Mouse (Mus musculus): ENCODE measurements at regions not wholly inside any gene's neighbourhood (a gene's known extent, or its start where the extent isn't known, plus 50 kb on each side); places are given as distances from the start of the nearest gene placed in this dataset.

DNA sequence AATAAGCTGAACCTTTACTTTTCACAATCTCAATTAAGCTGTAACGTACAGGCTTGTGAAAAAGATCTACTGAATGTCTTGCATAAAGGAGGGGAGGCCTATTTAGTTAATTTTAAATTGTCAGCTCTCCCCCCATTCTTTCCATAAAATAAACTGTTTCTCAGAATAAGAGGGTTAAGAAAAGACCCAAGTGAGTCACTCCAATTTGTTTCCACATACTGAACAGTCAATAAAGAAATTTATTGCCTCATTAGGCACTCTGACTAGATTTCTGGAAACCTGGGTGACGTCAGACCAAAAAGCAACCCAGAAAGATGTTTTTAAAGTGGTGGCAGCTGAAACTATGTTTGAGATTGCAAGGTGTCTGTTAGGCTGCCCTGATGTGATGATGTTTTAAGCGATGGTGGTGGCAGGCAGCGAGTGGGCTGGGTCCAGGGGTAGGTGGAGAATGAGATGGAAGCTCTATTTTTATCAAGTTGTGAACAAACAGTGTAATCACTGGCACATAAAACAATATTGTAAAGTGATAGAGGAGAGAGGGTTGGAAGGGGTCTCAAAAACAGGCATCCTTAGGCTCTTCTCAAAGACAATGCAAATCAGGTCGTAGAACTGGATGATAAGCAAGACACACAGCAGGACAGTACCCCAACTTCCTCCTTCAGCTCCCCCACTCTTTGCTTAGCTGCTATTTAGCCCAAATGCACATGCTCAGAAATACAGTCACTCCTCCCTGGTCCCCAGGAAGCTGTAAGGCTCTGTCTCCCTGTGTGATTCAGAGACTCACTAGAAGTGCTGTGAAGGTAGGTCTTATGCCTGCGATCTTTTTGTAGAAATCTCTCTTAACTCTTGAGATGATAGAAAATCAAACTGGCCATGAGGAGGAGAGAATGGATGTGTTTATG is 288.0 kb downstream of the Usp25 start:
- ATAC-seq = no peak

DNA sequence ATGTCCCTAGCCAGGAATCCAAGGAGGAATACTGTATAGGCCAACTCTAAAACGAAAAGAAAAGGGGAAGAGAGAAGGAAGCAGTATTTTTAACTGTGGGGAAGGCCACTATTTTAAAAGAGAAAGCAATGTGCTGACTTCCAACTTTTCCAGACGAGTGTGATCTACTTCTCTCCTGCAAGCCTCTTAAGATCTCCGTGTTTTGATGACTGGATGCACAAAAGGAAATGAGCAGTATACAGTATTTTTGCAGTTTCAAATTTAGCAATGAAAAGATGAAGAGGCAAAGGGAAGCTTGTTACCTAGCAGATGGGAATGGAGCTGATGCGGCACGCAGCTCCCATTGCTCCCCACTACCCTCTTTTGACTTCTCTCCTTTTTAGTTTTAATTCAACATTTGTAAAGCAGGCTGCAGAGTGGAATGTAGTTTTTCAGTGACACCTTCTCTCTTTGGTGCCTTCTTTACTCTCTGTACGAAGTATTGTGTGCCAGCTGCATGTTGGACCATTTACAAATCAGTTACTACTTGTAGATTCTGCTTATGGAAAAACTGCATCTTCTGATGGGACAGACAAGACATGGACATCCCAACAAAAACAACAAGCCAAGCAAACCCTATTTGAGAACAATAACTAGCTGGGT is 287.2 kb downstream of the Usp25 start:
- ATAC-seq = no peak

GRCm38 (mm10) chr16:77295574-77296355 is 282.3 kb downstream of the Usp25 start:
- ATAC-seq = no peak

DNA sequence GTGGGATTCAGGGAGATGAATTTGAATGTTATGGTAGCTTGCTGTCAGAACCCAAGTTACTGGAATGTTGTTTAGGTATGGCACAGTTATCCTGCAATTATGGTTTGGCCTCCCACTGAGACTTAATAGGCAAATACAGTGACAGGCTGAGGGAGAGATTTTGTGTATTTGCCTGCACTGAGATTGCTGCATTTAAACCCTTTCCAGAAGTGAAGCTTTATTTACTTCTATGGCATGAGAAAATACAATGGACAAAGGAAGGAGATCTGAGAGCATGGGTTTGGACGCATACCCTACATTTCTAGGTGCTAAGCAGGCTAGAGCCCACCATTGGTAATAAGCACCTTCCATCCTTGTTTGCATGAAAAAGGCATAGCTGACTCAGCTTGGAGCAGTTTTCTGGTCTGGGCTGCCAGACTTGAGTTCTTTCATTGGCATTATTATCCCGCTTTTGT is 278.8 kb downstream of the Usp25 start:
- no peak for ATAC-seq

GRCm38 (mm10) chr16:77291723-77292316 is 278.3 kb downstream of the Usp25 start:
- ATAC-seq = no peak

GRCm38 (mm10) chr16:77284205-77284604 is 270.7 kb downstream of the Usp25 start:
- ATAC-seq = no peak

DNA sequence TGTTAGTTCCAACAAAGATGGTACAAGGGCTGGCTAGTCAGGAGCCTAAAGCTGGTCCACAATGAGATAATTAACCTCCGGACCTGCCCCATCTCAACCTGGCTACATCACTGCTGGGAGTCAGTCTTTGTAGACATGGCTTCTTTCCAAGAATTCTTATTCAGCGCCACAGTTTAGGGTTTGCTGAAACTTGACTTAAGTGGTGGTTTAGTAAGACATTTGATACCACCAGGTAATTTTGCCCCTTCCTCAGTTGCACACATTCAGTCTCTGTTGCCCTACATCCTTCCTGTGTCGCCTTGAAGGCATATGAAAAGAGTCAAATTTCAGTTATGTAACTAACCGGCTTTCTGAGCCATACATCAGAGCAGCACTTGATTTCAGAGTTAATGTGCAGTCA is 266.4 kb downstream of the Usp25 start:
- ATAC-seq = no peak

DNA sequence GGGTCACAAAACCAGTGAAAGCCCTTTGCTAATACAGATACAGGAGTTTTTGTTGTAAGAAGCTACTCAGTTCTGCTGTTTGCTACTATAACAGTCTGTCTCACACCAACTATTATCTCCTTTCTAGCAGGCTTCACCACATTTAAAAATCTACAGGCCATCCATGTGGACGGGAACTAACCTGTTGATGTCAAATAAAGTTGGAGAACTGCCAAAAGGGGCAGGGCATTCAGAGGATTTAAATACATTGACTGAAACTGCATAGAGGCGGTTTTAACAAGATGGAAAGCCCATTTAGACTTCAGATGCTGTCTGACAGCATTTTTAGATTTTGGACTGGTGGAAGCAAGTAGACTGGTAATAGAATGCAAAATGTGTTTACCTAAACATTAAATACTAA is 266.0 kb downstream of the Usp25 start:
- ATAC-seq = no peak

- no peak for ATAC-seq
Measured at GRCm38 (mm10) chr16:77273306-77273705, 259.8 kb downstream of the Usp25 start.

GRCm38 (mm10) chr16:77268926-77269325 is 255.4 kb downstream of the Usp25 start:
- ATAC-seq = no peak

DNA sequence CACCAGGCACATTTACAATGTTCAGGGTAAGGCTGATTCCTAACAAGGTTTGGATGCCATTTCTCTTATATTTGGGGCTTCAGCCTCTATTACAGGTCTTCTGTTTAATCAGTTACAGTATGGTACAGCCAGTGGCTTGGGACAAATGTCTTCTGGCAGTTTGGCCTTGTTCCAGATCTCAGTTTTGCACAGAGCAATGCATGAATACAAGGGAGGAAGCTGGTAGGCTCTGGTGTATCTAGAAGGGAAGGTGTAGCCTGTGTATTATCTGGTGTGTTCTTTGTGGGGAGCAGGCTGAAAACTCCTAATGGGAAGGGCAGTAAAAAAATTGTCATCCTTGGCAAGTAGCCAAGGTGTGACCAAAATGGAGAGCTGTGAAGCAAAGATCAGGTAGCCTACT is 254.2 kb downstream of the Usp25 start:
- ATAC-seq = no peak

- no peak for ATAC-seq
Measured at GRCm38 (mm10) chr16:77252349-77252748, 238.8 kb downstream of the Usp25 start.

GRCm38 (mm10) chr16:77251422-77251821 is 237.9 kb downstream of the Usp25 start:
- ATAC-seq = no peak

- ATAC-seq = no peak
Measured at GRCm38 (mm10) chr16:77240876-77241275, 227.4 kb downstream of the Usp25 start.

DNA sequence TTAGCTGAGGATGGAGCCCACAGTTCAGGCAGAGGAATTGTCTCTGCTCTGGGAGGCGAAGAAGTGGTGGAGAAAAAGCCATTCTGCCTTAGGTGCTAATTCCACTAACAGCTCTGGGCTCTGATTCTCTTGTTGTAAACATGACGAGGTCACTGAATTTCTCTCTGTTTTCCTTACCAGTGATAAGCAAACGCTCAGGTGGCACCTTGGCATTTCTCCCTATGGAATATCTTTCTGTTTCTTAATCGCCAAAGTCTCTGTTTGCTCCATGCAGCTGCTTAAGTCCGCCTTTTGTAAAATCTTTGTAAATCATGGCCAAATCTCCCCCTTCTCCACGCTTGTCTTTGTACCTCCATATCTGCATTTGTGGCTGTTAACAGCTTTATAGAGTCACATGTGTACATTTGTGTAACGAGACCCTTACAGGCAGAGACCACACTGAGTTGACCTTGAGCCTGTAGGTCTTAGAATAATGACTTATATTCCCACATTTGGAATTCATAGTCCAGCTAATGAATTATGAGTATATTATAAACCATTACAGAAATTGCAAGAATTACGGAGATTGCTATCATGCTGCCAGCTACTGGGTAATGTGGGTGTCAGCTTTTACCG is 225.8 kb downstream of the Usp25 start:
- no peak for ATAC-seq

DNA sequence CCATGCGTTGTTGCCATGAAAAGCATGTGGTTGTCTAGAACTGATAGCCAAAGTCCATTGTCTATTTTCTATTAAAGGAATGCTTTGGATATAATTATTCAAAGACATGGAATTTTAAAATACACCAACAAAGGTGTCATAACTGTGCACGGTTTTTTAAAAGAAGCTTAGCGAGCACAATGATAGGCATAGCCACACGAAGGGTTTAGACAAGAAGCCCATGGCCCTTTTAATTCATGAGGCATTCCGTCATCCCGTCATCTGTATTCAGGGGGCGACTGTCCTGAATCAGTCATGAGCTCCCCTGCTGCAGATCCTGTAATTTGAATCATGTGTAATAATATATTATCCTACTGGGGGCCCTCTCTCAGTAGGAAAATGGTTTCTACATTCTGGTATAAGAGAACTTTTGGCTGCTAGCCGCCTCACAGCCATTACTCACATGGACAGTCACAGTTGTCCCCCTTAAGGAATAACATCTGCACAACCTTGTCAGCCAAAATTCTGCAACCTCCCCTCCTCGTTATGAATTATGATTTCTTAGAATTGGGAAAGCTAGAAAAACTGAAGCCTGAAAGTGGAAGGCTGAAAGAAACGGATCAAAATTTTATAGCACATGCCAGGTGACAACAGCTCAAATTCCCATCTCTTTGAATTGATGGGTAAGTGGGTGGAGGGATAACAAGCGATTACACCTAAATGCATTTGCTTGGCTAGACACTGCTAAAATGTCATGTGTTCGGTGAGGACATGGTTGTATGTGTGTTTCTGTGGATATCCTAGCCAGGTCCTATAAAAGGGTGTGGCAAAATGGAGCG is 225.1 kb downstream of the Usp25 start:
- ATAC-seq = no peak

- ATAC-seq = no peak
Measured at GRCm38 (mm10) chr16:77237631-77238357, 224.3 kb downstream of the Usp25 start.

DNA sequence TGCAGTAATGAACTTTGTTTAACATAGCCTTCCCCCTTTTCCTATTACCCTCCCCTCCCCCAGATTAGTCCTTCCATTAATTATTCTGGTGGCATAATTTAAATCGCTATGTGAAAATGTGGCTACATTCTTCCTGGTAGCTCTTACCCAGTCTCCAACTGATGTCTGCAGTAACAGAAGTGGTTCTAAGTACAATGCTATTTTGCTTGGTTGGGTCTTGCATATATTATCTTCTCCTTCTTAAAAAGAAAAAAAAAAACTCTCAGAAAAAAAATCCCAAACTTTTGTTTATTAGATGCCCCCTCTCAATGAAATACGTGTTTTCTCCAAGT is 223.7 kb downstream of the Usp25 start:
- no peak for ATAC-seq

GRCm38 (mm10) chr16:77236509-77237271 is 223.2 kb downstream of the Usp25 start:
- no peak for ATAC-seq

- no peak for ATAC-seq
Measured at GRCm38 (mm10) chr16:77236021-77236420, 222.5 kb downstream of the Usp25 start.

All from activated CD4-positive, CD25-positive, alpha-beta regulatory T cell, adult 4 months (primary cell).